Mouse (Mus musculus) G1E (cell line): ENCODE data around the gene Ubtd1. TPM values are rescaled to one million over a fixed set of nuclear protein-coding genes. Genes with fewer than 3 reads are reported as not detected.

Source experiments
- ATAC-seq: 2 replicates; pipeline ENCODE4 v1.8.0; 2016; ENCODE audit warnings: mild to moderate bottlenecking; ENCODE audit not compliant: insufficient number of reproducible peaks, poor library complexity, low FRiP score, severe bottlenecking; ENCODE audit errors: extremely low read depth
- DNase-seq: peaks from one replicate; pipeline ENCODE4 v3.0.0; 2012; ENCODE audit warnings: low spot score
- H3K27me3 ChIP-seq: 2 replicates; pipeline ENCODE4 v1.6.1; 2012; ENCODE audit warnings: mild to moderate bottlenecking, low read length, inconsistent platforms; ENCODE audit not compliant: insufficient read depth
- H3K36me3 ChIP-seq: replicated peaks from 2 replicates; pipeline ENCODE3; 2012; ENCODE audit warnings: mild to moderate bottlenecking, inconsistent platforms
- H3K4me1 ChIP-seq: 2 replicates; pipeline ENCODE4 v1.6.1; 2012; ENCODE audit warnings: low read depth, low read length, inconsistent platforms, mixed read lengths; ENCODE audit not compliant: insufficient read depth
- H3K4me3 ChIP-seq: 2 replicates; pipeline ENCODE4 v1.5.1; 2012; ENCODE audit warnings: low read depth, mild to moderate bottlenecking, inconsistent platforms, low read length, moderate library complexity, mixed read lengths
- H3K9me3 ChIP-seq: replicated peaks from 2 replicates; pipeline ENCODE4 v1.6.1; 2012; ENCODE audit warnings: inconsistent platforms
- CTCF ChIP-seq: IDR thresholded peaks from 2 replicates; pipeline ENCODE4 v1.5.1; 2012; ENCODE audit warnings: low read depth, low read length, inconsistent platforms, mixed read lengths
- GATA1 ChIP-seq: IDR thresholded peaks from 2 replicates; pipeline ENCODE4 v1.6.1; 2012; ENCODE audit warnings: borderline replicate concordance, low read length, inconsistent platforms, mixed read lengths
- GATA2 ChIP-seq: IDR thresholded peaks from 2 replicates; pipeline ENCODE4 v1.6.1; 2012; ENCODE audit warnings: low read depth, low read length, inconsistent platforms, borderline replicate concordance
- POLR2AphosphoS5 ChIP-seq: IDR thresholded peaks from 2 replicates; pipeline ENCODE4 v1.6.1; 2012; ENCODE audit warnings: low read depth, low read length, inconsistent platforms; ENCODE audit not compliant: insufficient replicate concordance
- TAL1 ChIP-seq: conservative IDR thresholded peaks from 2 replicates; pipeline ENCODE4 v1.6.1; 2012; ENCODE audit warnings: low read depth, low read length, inconsistent platforms, mixed read lengths
- polyA plus RNA-seq: library from polyadenylated mRNA; stranded (reverse); fragments of >175 nt; gene quantifications from 2 replicates; pipeline ENCODE4 v1.2.3, GENCODE M21; 2012
- total RNA-seq, 2 experiments: library from RNA; stranded (forward) in 1 of 2; stranded (reverse) in 1 of 2; fragments of 200-1000 nt in 1 of 2; fragments of >200 nt in 1 of 2; fragmentation: Nextera tagmentation in 1 of 2; gene quantifications; 2 replicates each; pipeline ENCODE4 v1.2.3; 2014 to 2017

Ubtd1 gene
- total and polyA plus RNA-seq, 3 experiments = 4.2 to 19.9 (median 4.8) TPM

- Histone ChIP-seq H3K36me3 (no peaks in the 10 kb centered on the region), H3K4me1 (no peaks in the 10 kb centered on the region), H3K9me3 (no peaks in the 10 kb centered on the region), H3K27me3 (peaks cover 27% of the 10 kb centered on the region), H3K4me3 (no peak overlapping the region)
- ATAC-seq (no peak), DNase-seq (no peak)
- no peak for TF ChIP-seq CTCF
- TF ChIP-seq TAL1 = no peak
- TF ChIP-seq GATA1 = no peak
- TF ChIP-seq GATA2 = no peak
- no peak for TF ChIP-seq POLR2AphosphoS5
Observed at GRCm38 (mm10) chr19:41998770-41999548, 17.4 kb downstream of the Ubtd1 start.

DNA sequence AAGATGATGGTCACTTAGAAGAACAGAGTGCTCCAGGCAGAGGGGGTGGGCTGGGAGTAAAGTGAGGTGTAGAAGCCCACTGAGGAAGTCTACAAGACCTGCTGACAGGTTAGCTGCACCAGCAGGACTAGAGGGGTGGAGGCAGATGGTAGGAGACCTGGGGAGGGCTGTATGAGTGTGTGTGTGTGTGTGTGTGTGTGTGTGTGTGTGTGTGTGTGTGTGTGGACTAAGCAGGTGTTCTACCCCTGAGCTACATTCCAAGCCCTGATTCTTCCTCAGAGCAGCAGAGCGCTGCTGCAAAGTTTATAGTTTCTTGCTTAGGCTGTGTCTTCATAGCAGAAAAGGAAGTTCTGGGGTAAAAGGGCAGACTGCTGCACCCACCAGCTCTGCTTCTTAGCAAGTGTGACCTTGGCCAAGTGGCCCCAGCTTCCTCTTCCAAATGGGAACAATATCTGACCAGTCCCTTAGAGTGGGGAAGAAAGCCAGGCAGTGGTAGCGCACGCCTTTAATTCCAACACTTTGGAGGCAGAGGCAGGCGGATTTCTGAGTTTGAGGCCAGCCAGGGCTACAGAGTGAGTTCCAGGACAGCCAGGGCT is 18.2 kb downstream of the Ubtd1 start:
- ATAC-seq = no peak
- no peaks in the 10 kb centered on the region for H3K4me1 ChIP-seq
- no peak for DNase-seq
- H3K27me3 ChIP-seq = peaks cover 32% of the 10 kb centered on the region
- no peak overlapping the region for H3K4me3 ChIP-seq
- H3K9me3 ChIP-seq = no peaks in the 10 kb centered on the region
- TF ChIP-seq TAL1 (no peak), GATA2 (no peak), CTCF (no peak)
- no peaks in the 10 kb centered on the region for H3K36me3 ChIP-seq

GRCm38 (mm10) chr19:42000446-42000958 is 18.9 kb downstream of the Ubtd1 start:
- DNase-seq (no peak), ATAC-seq (no peak)
- H3K27me3 ChIP-seq = peaks cover 32% of the 10 kb centered on the region
- H3K36me3 ChIP-seq = no peaks in the 10 kb centered on the region
- TF ChIP-seq GATA1 = no peak
- TF ChIP-seq POLR2AphosphoS5 = no peak
- no peak for TF ChIP-seq TAL1
- TF ChIP-seq CTCF = no peak
- TF ChIP-seq GATA2 = no peak
- H3K4me1 ChIP-seq = no peaks in the 10 kb centered on the region
- H3K4me3 ChIP-seq = no peak overlapping the region
- H3K9me3 ChIP-seq = no peaks in the 10 kb centered on the region

DNA sequence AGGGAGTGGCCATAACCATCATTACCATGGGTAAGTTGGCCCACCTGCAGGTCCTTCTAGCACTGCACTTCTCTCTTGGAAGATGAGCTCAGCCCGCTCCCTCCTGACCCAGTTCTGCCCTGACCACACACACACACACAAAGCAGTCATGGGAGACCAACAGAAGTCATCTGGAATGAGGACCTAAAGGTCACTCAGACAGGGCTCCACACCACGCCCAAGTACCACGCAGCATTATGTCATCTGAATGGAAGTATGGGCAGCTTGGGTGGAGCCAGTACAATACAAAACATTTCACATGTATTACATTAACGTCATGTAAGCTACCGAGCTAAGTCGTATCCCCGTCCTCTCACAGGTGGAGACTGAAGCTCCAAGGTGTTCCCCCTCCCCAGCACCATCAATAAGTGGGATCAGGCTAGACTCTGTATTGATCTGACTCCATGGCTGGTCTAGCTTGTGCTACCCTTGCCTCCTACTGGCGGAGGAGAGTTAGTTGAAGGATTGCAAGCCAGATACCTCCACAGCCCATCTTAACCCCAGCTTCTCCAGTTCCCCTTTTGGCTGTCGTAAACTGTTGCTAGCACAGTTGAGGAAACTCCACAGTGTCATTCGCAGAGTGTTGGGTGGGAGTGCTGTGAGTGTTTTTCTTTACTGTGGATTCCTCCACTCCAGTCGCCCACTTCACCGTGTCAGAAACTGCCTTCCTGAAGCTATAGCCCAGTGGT is 19.9 kb downstream of the Ubtd1 start:
- DNase-seq (no peak), ATAC-seq (no peak)
- Histone ChIP-seq H3K36me3 (no peaks in the 10 kb centered on the region), H3K4me3 (no peak overlapping the region), H3K9me3 (no peaks in the 10 kb centered on the region), H3K27me3 (peaks cover 34% of the 10 kb centered on the region), H3K4me1 (no peaks in the 10 kb centered on the region; the same call in 1 of the 2 replicates)
- no peak for TF ChIP-seq GATA1
- no peak for TF ChIP-seq POLR2AphosphoS5
- no peak for TF ChIP-seq TAL1
- no peak for TF ChIP-seq GATA2
- TF ChIP-seq CTCF = no peak

DNA sequence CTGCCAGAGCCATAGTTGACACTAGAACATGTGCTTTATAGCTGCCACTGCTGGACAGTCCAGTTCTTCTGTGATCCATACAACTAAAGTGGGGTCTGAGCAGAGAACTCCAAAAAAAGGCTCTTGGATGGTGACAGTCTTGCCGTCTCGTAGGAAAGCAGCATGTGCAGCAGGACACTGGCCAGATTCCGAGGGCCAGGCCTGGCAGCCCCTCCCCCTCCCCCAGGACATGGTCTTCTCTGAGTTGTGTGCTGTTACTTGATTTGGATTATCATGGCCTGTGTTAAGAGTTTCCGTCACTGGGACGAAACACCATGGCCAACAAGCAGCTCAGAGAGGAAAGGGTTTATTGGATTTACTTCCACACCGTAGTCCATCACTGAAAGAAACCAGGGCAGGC is 22.7 kb downstream of the Ubtd1 start:
- H3K27me3 ChIP-seq = peaks cover 24% of the 10 kb centered on the region
- TF ChIP-seq GATA1 (no peak), TAL1 (no peak), GATA2 (no peak), CTCF (no peak), POLR2AphosphoS5 (no peak)
- no peaks in the 10 kb centered on the region for H3K9me3 ChIP-seq
- no peak overlapping the region for H3K4me3 ChIP-seq
- DNase-seq (no peak), ATAC-seq (no peak)
- no peaks in the 10 kb centered on the region; the same call in 1 of the 2 replicates for H3K4me1 ChIP-seq
- H3K36me3 ChIP-seq = no peaks in the 10 kb centered on the region

DNA sequence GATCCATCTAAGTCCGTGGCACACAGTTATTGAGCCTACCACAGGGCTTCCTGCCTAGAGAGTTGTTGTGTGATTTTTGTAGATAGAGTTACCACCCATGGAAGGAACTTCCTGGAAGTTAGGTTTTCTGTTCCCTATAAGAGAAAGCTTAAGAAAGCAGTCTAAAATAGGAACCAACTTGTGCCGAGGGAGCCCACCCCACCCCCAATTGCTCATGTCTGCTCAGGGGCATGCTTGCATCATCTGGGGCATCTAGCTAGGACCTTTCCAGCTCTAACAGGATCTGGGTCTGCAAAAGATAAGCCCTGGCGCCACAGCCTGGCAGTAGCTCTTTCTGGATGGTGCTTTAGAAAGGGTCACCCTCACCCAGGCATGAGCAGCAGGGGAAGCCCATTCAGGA is 24.1 kb downstream of the Ubtd1 start:
- no peaks in the 10 kb centered on the region for H3K36me3 ChIP-seq
- no peaks in the 10 kb centered on the region for H3K9me3 ChIP-seq
- peaks cover 18% of the 10 kb centered on the region for H3K27me3 ChIP-seq
- no peak for TF ChIP-seq GATA2
- TF ChIP-seq GATA1 = no peak
- TF ChIP-seq CTCF = no peak
- no peak for TF ChIP-seq POLR2AphosphoS5
- TF ChIP-seq TAL1 = no peak
- H3K4me3 ChIP-seq = no peak overlapping the region
- DNase-seq = no peak
- no peaks in the 10 kb centered on the region; the same call in 1 of the 2 replicates for H3K4me1 ChIP-seq
- ATAC-seq = no peak
